26 mouse cellular contexts compared by ENCODE assay signal in the genomic region with DNA sequence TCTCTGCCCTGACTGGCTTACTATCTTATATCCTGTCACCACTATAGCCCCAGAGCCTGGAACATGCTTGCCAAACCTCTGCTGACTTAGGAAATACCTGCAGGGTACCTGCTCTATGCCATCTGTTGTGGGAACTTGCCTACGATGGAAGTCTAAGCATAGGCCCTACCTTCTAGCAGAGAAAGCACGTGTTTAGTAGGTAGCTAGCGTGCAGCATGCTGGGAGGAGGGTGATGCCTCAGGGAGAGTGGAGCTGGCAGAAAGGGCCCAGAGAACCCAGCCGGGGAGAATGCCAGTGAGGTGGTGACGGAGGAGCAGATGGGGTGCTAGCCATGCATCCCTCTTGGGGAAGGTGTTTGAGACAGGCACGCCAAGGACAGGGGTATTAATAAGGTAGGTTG.
DNase-seq lines count a peak whose midpoint lies in the region; ATAC-seq lines count a peak whose summit lies in the region.
"Had no signal": no experiment of that assay in that cellular context is flagged by ENCODE, and none has a peak within 500 bp of the region (broad histone marks: within the 10 kb centered on the region; RNA-seq: fewer than 3 reads in every experiment).

No protein-coding gene starts in this region.

- 71% methylated on average over 6 of the region's 6 CpGs for WGBS in forebrain, embryonic 14.5 days
- WGBS in forebrain, embryonic 16.5 days, result 63% methylated on average over 6 of the region's 6 CpGs

- no peak overlapping the region for H3K4me3 ChIP-seq in forebrain, embryonic 14.5 days (ENCODE audit: low read depth, low read length)
- H3K4me3 ChIP-seq in forebrain, embryonic 16.5 days (replicated peaks; ENCODE audit: low read length), result no peak overlapping the region
- H3K4me3 ChIP-seq: embryonic facial prominence, embryonic 13.5 days; forebrain, embryonic 10.5 days; hindbrain, embryonic 15.5 days; kidney, embryonic 15.5 days; limb, embryonic 10.5 days; limb, embryonic 15.5 days; liver, embryonic 13.5 days; midbrain, embryonic 13.5 days; neural tube, embryonic 13.5 days had no signal

- H3K4me1 ChIP-seq in forebrain, embryonic 14.5 days (ENCODE audit: control insufficient read depth, insufficient read depth, low read length), result peaks cover 25% of the 10 kb centered on the region
- H3K4me1 ChIP-seq in forebrain, embryonic 16.5 days (replicated peaks; ENCODE audit: control insufficient read depth, insufficient read depth, low read length), result peaks cover 30% of the 10 kb centered on the region

- peak; percentile 42; the same call in 1 of the 2 replicates for ATAC-seq in forebrain, embryonic 14.5 days
- ATAC-seq in forebrain, embryonic 16.5 days, result no peak
- ATAC-seq: CD4-positive, CD25-positive, alpha-beta regulatory T cell, adult 4 months; midbrain, embryonic 13.5 days had no signal

- peak; percentile 39 for DNase-seq in forebrain, embryonic 14.5 days (ENCODE audit: low spot score)
- DNase-seq in cerebellum, adult 18-20 months, result peak; percentile 37 to 45
- peak; percentile 48 for DNase-seq in cerebellum, adult 9-11 months
- no peak for DNase-seq in right cerebral cortex, postnatal 25 days
- DNase-seq in heart, postnatal 36 days, result no peak
- no peak for DNase-seq in left cerebral cortex, adult 8-10 months (ENCODE audit: low spot score in 2 of 2)
- DNase-seq: adrenal gland, postnatal 25 days; gastrocnemius, postnatal 36 days; heart, adult 18-20 months; kidney, adult 18-20 months; kidney, postnatal 25 days; liver, embryonic 13.5 days; lung, adult 18-20 months; thymus, postnatal 4 days had no signal

- H3K36me3 ChIP-seq in forebrain, embryonic 14.5 days (ENCODE audit: control insufficient read depth, insufficient read depth, low read length), result no peaks in the 10 kb centered on the region
- no peaks in the 10 kb centered on the region for H3K36me3 ChIP-seq in forebrain, embryonic 16.5 days (ENCODE audit: control insufficient read depth, insufficient read depth)
- H3K36me3 ChIP-seq: embryonic facial prominence, embryonic 13.5 days; forebrain, embryonic 10.5 days; hindbrain, embryonic 15.5 days; kidney, embryonic 15.5 days; limb, embryonic 10.5 days; limb, embryonic 15.5 days; liver, embryonic 13.5 days; midbrain, embryonic 13.5 days; neural tube, embryonic 13.5 days had no signal

- intact Hi-C loops in heart, postnatal 36 days (cut with DNase I), result no loop called here

- H3K9ac ChIP-seq in forebrain, embryonic 14.5 days (ENCODE audit: low read length), result no peak overlapping the region
- no peak overlapping the region for H3K9ac ChIP-seq in forebrain, embryonic 16.5 days (replicated peaks; ENCODE audit: low read depth, low read length)
- H3K9ac ChIP-seq: embryonic facial prominence, embryonic 13.5 days; hindbrain, embryonic 15.5 days; kidney, embryonic 15.5 days; limb, embryonic 15.5 days; liver, embryonic 13.5 days; midbrain, embryonic 13.5 days; neural tube, embryonic 13.5 days had no signal

- no peaks in the 10 kb centered on the region for H3K27me3 ChIP-seq in forebrain, embryonic 14.5 days (replicated peaks; ENCODE audit: control insufficient read depth, insufficient read depth, low read length)
- no peaks in the 10 kb centered on the region for H3K27me3 ChIP-seq in forebrain, embryonic 16.5 days (replicated peaks; ENCODE audit: control insufficient read depth, insufficient read depth, low read length)
- H3K27me3 ChIP-seq: embryonic facial prominence, embryonic 13.5 days; hindbrain, embryonic 15.5 days; kidney, embryonic 15.5 days; limb, embryonic 15.5 days; liver, embryonic 13.5 days; midbrain, embryonic 13.5 days; neural tube, embryonic 13.5 days had no signal

- no peak overlapping the region for H3K4me2 ChIP-seq in forebrain, embryonic 14.5 days (ENCODE audit: low read length)
- H3K4me2 ChIP-seq in forebrain, embryonic 16.5 days (ENCODE audit: low read length), result no peak overlapping the region
- H3K4me2 ChIP-seq: embryonic facial prominence, embryonic 13.5 days; heart, embryonic 11.5 days; hindbrain, embryonic 15.5 days; kidney, embryonic 15.5 days; limb, embryonic 15.5 days; liver, embryonic 13.5 days; midbrain, embryonic 13.5 days; neural tube, embryonic 13.5 days had no signal

- no peak overlapping the region for H3K27ac ChIP-seq in forebrain, embryonic 14.5 days (ENCODE audit: low read depth, low read length)
- H3K27ac ChIP-seq in forebrain, embryonic 16.5 days (ENCODE audit: low read length), result no peak overlapping the region
- H3K27ac ChIP-seq: embryonic facial prominence, embryonic 13.5 days; forebrain, embryonic 10.5 days; hindbrain, embryonic 15.5 days; kidney, embryonic 15.5 days; limb, embryonic 10.5 days; limb, embryonic 15.5 days; liver, embryonic 13.5 days; macrophage; midbrain, embryonic 13.5 days; neural tube, embryonic 13.5 days had no signal

- no peaks in the 10 kb centered on the region for H3K9me3 ChIP-seq in forebrain, embryonic 14.5 days (replicated peaks; ENCODE audit: control insufficient read depth, low read length)
- no peaks in the 10 kb centered on the region for H3K9me3 ChIP-seq in forebrain, embryonic 16.5 days (ENCODE audit: control insufficient read depth, low read length)
- H3K9me3 ChIP-seq: embryonic facial prominence, embryonic 13.5 days; forebrain, embryonic 10.5 days; hindbrain, embryonic 15.5 days; kidney, embryonic 15.5 days; limb, embryonic 10.5 days; limb, embryonic 15.5 days; liver, embryonic 13.5 days; midbrain, embryonic 13.5 days; neural tube, embryonic 13.5 days had no signal

Comparison
In these comparisons a context has a peak if more than half of its experiments do, and no peak if none do; other contexts are left out.
1. DNase-seq: peak in forebrain, embryonic 14.5 days (single experiment), cerebellum, adult 18-20 months (2 of 2) and cerebellum, adult 9-11 months (single experiment); none in right cerebral cortex, postnatal 25 days (single experiment), heart, postnatal 36 days (0 of 2) and left cerebral cortex, adult 8-10 months (0 of 2).